Mouse (Mus musculus) neural tube, embryonic 13.5 days (tissue): ENCODE measurements at regions not wholly inside any gene's neighbourhood (a gene's known extent, or its start where the extent isn't known, plus 50 kb on each side); places are given as distances from the start of the nearest gene placed in this dataset.

ENCODE experiments used
- ATAC-seq: fragments of 200-750 bp; cut with Nextera tagmentation; 2 replicates; pipeline ENCODE4 v1.8.0; 2017; ENCODE audit warnings: low read depth, mild to moderate bottlenecking, moderate TSS enrichment, moderate library complexity
- H3K27ac ChIP-seq: fragments of 300-500 bp; sonication (generic); replicated peaks from 2 replicates; pipeline ENCODE4 v1.5.1; 2015; ENCODE audit warnings: moderate library complexity, mild to moderate bottlenecking, inconsistent platforms
- H3K27me3 ChIP-seq: fragments of 300-500 bp; sonication (generic); 2 replicates; pipeline ENCODE4 v1.6.1; 2015; ENCODE audit warnings: mild to moderate bottlenecking, inconsistent platforms
- H3K36me3 ChIP-seq: fragments of 300-500 bp; sonication (generic); 2 replicates; pipeline ENCODE4 v1.6.1; 2015; ENCODE audit warnings: mild to moderate bottlenecking, inconsistent platforms
- H3K4me1 ChIP-seq: fragments of 300-500 bp; sonication (generic); replicated peaks from 2 replicates; pipeline ENCODE4 v1.6.1; 2015; ENCODE audit warnings: inconsistent platforms
- H3K4me2 ChIP-seq: fragments of 300-500 bp; sonication (generic); 2 replicates; pipeline ENCODE4 v1.6.1; 2015; ENCODE audit warnings: inconsistent platforms, mild to moderate bottlenecking, moderate library complexity
- H3K4me3 ChIP-seq: fragments of 300-500 bp; sonication (generic); 2 replicates; pipeline ENCODE4 v1.5.1; 2015; ENCODE audit warnings: mild to moderate bottlenecking, inconsistent platforms
- H3K9ac ChIP-seq: fragments of 300-500 bp; sonication (generic); 2 replicates; pipeline ENCODE4 v1.6.1; 2015; ENCODE audit warnings: moderate library complexity, mild to moderate bottlenecking, inconsistent platforms
- H3K9me3 ChIP-seq: fragments of 300-500 bp; sonication (generic); 2 replicates; pipeline ENCODE4 v1.6.1; 2016; ENCODE audit warnings: inconsistent platforms
- WGBS: fragments of 180-500 bp; shearing (Covaris S2); methylation state at CpG from one replicate; pipeline ENCODE4 v1.1.7; 2015; 5-methylcytosine and 5-hydroxymethylcytosine counted together

- no peaks in the 10 kb centered on the region for H3K27me3 ChIP-seq
- 41% methylated on average over 4 of the region's 4 CpGs for WGBS
Measured at GRCm38 (mm10) chr3:49096118-49096517, 661.0 kb downstream of the Pcdh18 start.

GRCm38 (mm10) chr3:49093818-49094680, 663.1 kb downstream of the Pcdh18 start:
- no peak overlapping the region for H3K9ac ChIP-seq
- 29% methylated on average over 11 of the region's 11 CpGs for WGBS
- no peak overlapping the region for H3K4me3 ChIP-seq
- H3K27ac ChIP-seq, result no peak overlapping the region
- no peaks in the 10 kb centered on the region for H3K36me3 ChIP-seq
- 0 out of 2 replicates have a peak, but pooled peaks cover 3% of the 10 kb centered on the region for H3K4me1 ChIP-seq
- no peaks in the 10 kb centered on the region for H3K9me3 ChIP-seq
- H3K27me3 ChIP-seq, result no peaks in the 10 kb centered on the region
- H3K4me2 ChIP-seq, result no peak overlapping the region
- ATAC-seq, result peak; percentile 83

More at GRCm38 (mm10) chr3:49096118-49096517, 661.0 kb downstream of the Pcdh18 start:
- no peak for ATAC-seq
- Histone ChIP-seq H3K27ac (no peak overlapping the region), H3K9me3 (no peaks in the 10 kb centered on the region), H3K9ac (no peak overlapping the region), H3K4me2 (no peak overlapping the region), H3K4me3 (no peak overlapping the region), H3K36me3 (no peaks in the 10 kb centered on the region), H3K4me1 (0 out of 2 replicates have a peak, but pooled peaks cover 3% of the 10 kb centered on the region)

- H3K36me3 ChIP-seq, result no peaks in the 10 kb centered on the region
- H3K27ac ChIP-seq, result no peak overlapping the region
- H3K4me2 ChIP-seq, result no peak overlapping the region
- no peak for ATAC-seq
- H3K4me3 ChIP-seq, result no peak overlapping the region
- no peaks in the 10 kb centered on the region for H3K27me3 ChIP-seq
- no peak overlapping the region for H3K9ac ChIP-seq
- no peaks in the 10 kb centered on the region for H3K4me1 ChIP-seq
- H3K9me3 ChIP-seq, result no peaks in the 10 kb centered on the region
Measured at GRCm38 (mm10) chr3:49068801-49069200, 688.3 kb downstream of the Pcdh18 start.

- no peak overlapping the region for H3K9ac ChIP-seq
- H3K27me3 ChIP-seq, result no peaks in the 10 kb centered on the region
- no peak overlapping the region for H3K27ac ChIP-seq
- no peaks in the 10 kb centered on the region for H3K9me3 ChIP-seq
- no peak for ATAC-seq
- H3K36me3 ChIP-seq, result no peaks in the 10 kb centered on the region
- H3K4me2 ChIP-seq, result no peak overlapping the region
- no peak overlapping the region for H3K4me3 ChIP-seq
- no peaks in the 10 kb centered on the region for H3K4me1 ChIP-seq
- WGBS, result 80% methylated on average over 9 of the region's 9 CpGs
Measured at GRCm38 (mm10) chr3:49062081-49062480, 695.0 kb downstream of the Pcdh18 start.

GRCm38 (mm10) chr3:49032981-49033380, 724.1 kb downstream of the Pcdh18 start:
- no peak overlapping the region for H3K4me2 ChIP-seq
- H3K4me3 ChIP-seq, result no peak overlapping the region
- ATAC-seq, result no peak
- no peaks in the 10 kb centered on the region for H3K36me3 ChIP-seq
- H3K4me1 ChIP-seq, result no peaks in the 10 kb centered on the region
- H3K27me3 ChIP-seq, result no peaks in the 10 kb centered on the region
- H3K9me3 ChIP-seq, result no peaks in the 10 kb centered on the region
- WGBS, result 43% methylated on average over 5 of the region's 5 CpGs
- no peak overlapping the region for H3K27ac ChIP-seq
- H3K9ac ChIP-seq, result no peak overlapping the region

GRCm38 (mm10) chr3:49009211-49009967, 747.7 kb downstream of the Pcdh18 start:
- 80% methylated on average over 6 of the region's 6 CpGs for WGBS
- Histone ChIP-seq H3K36me3 (no peaks in the 10 kb centered on the region), H3K27me3 (no peaks in the 10 kb centered on the region), H3K9ac (no peak overlapping the region), H3K4me2 (no peak overlapping the region), H3K4me3 (no peak overlapping the region), H3K27ac (no peak overlapping the region), H3K9me3 (no peaks in the 10 kb centered on the region), H3K4me1 (no peaks in the 10 kb centered on the region)
- ATAC-seq, result no peak
